Mouse (Mus musculus) hindbrain, embryonic 14.5 days (tissue): ENCODE measurements around the gene Ppp4c. TPM values are rescaled to one million over a fixed set of nuclear protein-coding genes. Genes with fewer than 3 reads are reported as not detected.

ENCODE experiments used
- ATAC-seq: fragments of 200-750 bp; cut with Nextera tagmentation; 2 replicates; pipeline ENCODE4 v1.8.0; 2017; ENCODE audit warnings: moderate number of reproducible peaks, mild to moderate bottlenecking, moderate TSS enrichment, moderate library complexity; ENCODE audit not compliant: low FRiP score
- DNase-seq: peaks from one replicate; pipeline ENCODE4 v3.0.0-alpha.2; 2015; ENCODE audit warnings: low spot score
- H3K27ac ChIP-seq: fragments of 300-500 bp; sonication (generic); 2 replicates; pipeline ENCODE4 v1.5.1; 2014; ENCODE audit warnings: mild to moderate bottlenecking, moderate library complexity
- H3K27me3 ChIP-seq: fragments of 300-500 bp; sonication (generic); 2 replicates; pipeline ENCODE4 v1.6.1; 2014; ENCODE audit warnings: mild to moderate bottlenecking, low read length, mixed read lengths; ENCODE audit not compliant: control insufficient read depth, insufficient read depth
- H3K36me3 ChIP-seq: fragments of 300-500 bp; sonication (generic); replicated peaks from 2 replicates; pipeline ENCODE4 v1.6.1; 2014; ENCODE audit not compliant: control insufficient read depth, insufficient read depth
- H3K4me1 ChIP-seq: fragments of 300-500 bp; sonication (generic); replicated peaks from 2 replicates; pipeline ENCODE4 v1.6.1; 2014; ENCODE audit warnings: antibody characterized with exemption, low read length, mixed read lengths; ENCODE audit not compliant: control insufficient read depth, insufficient read depth
- H3K4me2 ChIP-seq: fragments of 300-500 bp; sonication (generic); replicated peaks from 2 replicates; pipeline ENCODE4 v1.6.1; 2014; ENCODE audit warnings: mild to moderate bottlenecking, moderate library complexity
- H3K4me3 ChIP-seq: fragments of 300-500 bp; sonication (generic); replicated peaks from 2 replicates; pipeline ENCODE4 v1.5.1; 2014; ENCODE audit warnings: mild to moderate bottlenecking, low read length
- H3K9ac ChIP-seq: fragments of 300-500 bp; sonication (generic); 2 replicates; pipeline ENCODE4 v1.6.1; 2014
- H3K9me3 ChIP-seq: fragments of 300-500 bp; sonication (generic); 2 replicates; pipeline ENCODE4 v1.6.1; 2016; ENCODE audit warnings: low read length; ENCODE audit not compliant: control insufficient read depth
- WGBS: fragments of 180-500 bp; shearing (Covaris S2); extraction: QIAGEN DNeasy Blood & Tissue Kit; methylation state at CpG from one replicate; pipeline ENCODE4 v1.1.7; 2014; 5-methylcytosine and 5-hydroxymethylcytosine counted together
- polyA plus RNA-seq: library from polyadenylated mRNA; unstranded; fragments of >200 nt; fragmentation: Nextera tagmentation; extraction: Ambion mirVana; gene quantifications from 2 replicates; pipeline ENCODE4 v1.2.1, GENCODE M21; 2014

Gene Ppp4c
- polyA plus RNA-seq, 1 experiment from 2014 or later: 182 TPM

- Histone ChIP-seq H3K4me2 (peak overlapping the region; percentile 98), H3K9me3 (no peaks in the 10 kb centered on the region), H3K27ac (0 out of 2 replicates have a peak overlapping the region, but pooled peaks have one; percentile 5), H3K4me1 (peaks cover 27% of the 10 kb centered on the region), H3K4me3 (no peak overlapping the region), H3K27me3 (no peaks in the 10 kb centered on the region), H3K9ac (peak overlapping the region; percentile 96; the same call in 1 of the 2 replicates), H3K36me3 (peaks cover 22% of the 10 kb centered on the region)
- no peak for DNase-seq
- 62% methylated on average over 3 of the region's 3 CpGs for WGBS
- no peak for ATAC-seq
These were observed 14.1 kb downstream of the Ppp4c start for GRCm38 (mm10) chr7:126778147-126778546.

- Histone ChIP-seq H3K9me3 (no peaks in the 10 kb centered on the region), H3K4me3 (peak overlapping the region; percentile 93), H3K27ac (peak overlapping the region; percentile 93), H3K36me3 (peaks cover 22% of the 10 kb centered on the region), H3K4me2 (peak overlapping the region; percentile 98), H3K27me3 (no peaks in the 10 kb centered on the region), H3K4me1 (peaks cover 27% of the 10 kb centered on the region), H3K9ac (peak overlapping the region; percentile 96)
- ATAC-seq (no peak), DNase-seq (no peak)
- WGBS: 43% methylated on average over 10 of the region's 10 CpGs
These were observed 14.8 kb downstream of the Ppp4c start for GRCm38 (mm10) chr7:126777476-126777875.

GRCm38 (mm10) chr7:126776598-126777057, 15.7 kb downstream of the Ppp4c start, which contains the start of gene Ypel3:
Gene Ypel3 (plus strand): TSS chr7:126776955.
- peak; percentile 91 for ATAC-seq
- peak; percentile 91 for DNase-seq
- Histone ChIP-seq H3K9ac (peak within 1 kb of the TSS; percentile 96), H3K4me1 (peaks cover 27% of the 10 kb centered on the region), H3K9me3 (no peaks in the 10 kb centered on the region), H3K4me2 (peak within 1 kb of the TSS; percentile 98), H3K27ac (peak within 1 kb of the TSS; percentile 93), H3K4me3 (peak within 1 kb of the TSS; percentile 93), H3K27me3 (no peaks in the 10 kb centered on the region), H3K36me3 (peaks cover 22% of the 10 kb centered on the region)
- under 1% methylated on average over 29 of the region's 37 CpGs for WGBS

- Histone ChIP-seq H3K9ac (peak overlapping the region; percentile 96), H3K27ac (peak overlapping the region; percentile 93), H3K4me1 (peaks cover 22% of the 10 kb centered on the region), H3K27me3 (no peaks in the 10 kb centered on the region), H3K4me3 (peak overlapping the region; percentile 93), H3K9me3 (no peaks in the 10 kb centered on the region), H3K36me3 (peaks cover 28% of the 10 kb centered on the region), H3K4me2 (peak overlapping the region; percentile 98)
- no peak for ATAC-seq
- 65% methylated on average over 3 of the region's 3 CpGs for WGBS
- DNase-seq: no peak
These were observed 16.4 kb downstream of the Ppp4c start for GRCm38 (mm10) chr7:126775978-126776234.

- H3K4me2 ChIP-seq: peak overlapping the region; percentile 98; the same call in 1 of the 2 replicates
- peak overlapping the region; percentile 93; the same call in 1 of the 2 replicates for H3K4me3 ChIP-seq
- peaks cover 21% of the 10 kb centered on the region for H3K4me1 ChIP-seq
- no peak for ATAC-seq
- peak overlapping the region; percentile 96; the same call in 1 of the 2 replicates for H3K9ac ChIP-seq
- no peaks in the 10 kb centered on the region for H3K9me3 ChIP-seq
- H3K27me3 ChIP-seq: no peaks in the 10 kb centered on the region
- 87% methylated on average over 10 of the region's 10 CpGs for WGBS
- no peak for DNase-seq
- peaks cover 33% of the 10 kb centered on the region for H3K36me3 ChIP-seq
- peak overlapping the region; percentile 93; the same call in 1 of the 2 replicates for H3K27ac ChIP-seq
These were observed 16.9 kb downstream of the Ppp4c start for GRCm38 (mm10) chr7:126775185-126775977.

- H3K36me3 ChIP-seq: peaks cover 43% of the 10 kb centered on the region
- no peak overlapping the region for H3K9ac ChIP-seq
- WGBS: 77% methylated on average over 2 of the region's 2 CpGs
- H3K27me3 ChIP-seq: no peaks in the 10 kb centered on the region
- H3K4me2 ChIP-seq: no peak overlapping the region
- H3K9me3 ChIP-seq: no peaks in the 10 kb centered on the region
- no peak for DNase-seq
- H3K4me3 ChIP-seq: no peak overlapping the region
- peaks cover 21% of the 10 kb centered on the region for H3K4me1 ChIP-seq
- H3K27ac ChIP-seq: no peak overlapping the region
- no peak for ATAC-seq
These were observed 17.8 kb downstream of the Ppp4c start for GRCm38 (mm10) chr7:126774463-126774862.

- ATAC-seq (no peak), DNase-seq (no peak)
- Histone ChIP-seq H3K36me3 (peaks cover 45% of the 10 kb centered on the region), H3K9ac (no peak overlapping the region), H3K27me3 (no peaks in the 10 kb centered on the region), H3K4me2 (no peak overlapping the region), H3K4me3 (no peak overlapping the region), H3K4me1 (peaks cover 20% of the 10 kb centered on the region), H3K27ac (no peak overlapping the region), H3K9me3 (no peaks in the 10 kb centered on the region)
- 88% methylated on average over 2 of the region's 2 CpGs for WGBS
These were observed 18.9 kb downstream of the Ppp4c start for GRCm38 (mm10) chr7:126773351-126773750.

- no peak for DNase-seq
- Histone ChIP-seq H3K27ac (no peak overlapping the region), H3K9ac (no peak overlapping the region), H3K4me3 (no peak overlapping the region), H3K4me2 (no peak overlapping the region), H3K36me3 (peaks cover 67% of the 10 kb centered on the region), H3K9me3 (no peaks in the 10 kb centered on the region), H3K27me3 (no peaks in the 10 kb centered on the region), H3K4me1 (peaks cover 3% of the 10 kb centered on the region; the same call in 1 of the 2 replicates)
- ATAC-seq: no peak
- 84% methylated on average over 12 of the region's 12 CpGs for WGBS
These were observed 21.5 kb downstream of the Ppp4c start for GRCm38 (mm10) chr7:126770784-126771183.

- ATAC-seq (no peak), DNase-seq (no peak)
- Histone ChIP-seq H3K9me3 (no peaks in the 10 kb centered on the region), H3K9ac (no peak overlapping the region), H3K36me3 (peaks cover 86% of the 10 kb centered on the region), H3K4me3 (no peak overlapping the region), H3K27me3 (no peaks in the 10 kb centered on the region), H3K27ac (no peak overlapping the region), H3K4me1 (peaks cover 11% of the 10 kb centered on the region), H3K4me2 (no peak overlapping the region)
- 95% methylated on average over 8 of the region's 8 CpGs for WGBS
These were observed 25.3 kb downstream of the Ppp4c start for GRCm38 (mm10) chr7:126767001-126767400.
